Mouse (Mus musculus): Measurements from ENCODE around the gene Phyhipl.

DNA sequence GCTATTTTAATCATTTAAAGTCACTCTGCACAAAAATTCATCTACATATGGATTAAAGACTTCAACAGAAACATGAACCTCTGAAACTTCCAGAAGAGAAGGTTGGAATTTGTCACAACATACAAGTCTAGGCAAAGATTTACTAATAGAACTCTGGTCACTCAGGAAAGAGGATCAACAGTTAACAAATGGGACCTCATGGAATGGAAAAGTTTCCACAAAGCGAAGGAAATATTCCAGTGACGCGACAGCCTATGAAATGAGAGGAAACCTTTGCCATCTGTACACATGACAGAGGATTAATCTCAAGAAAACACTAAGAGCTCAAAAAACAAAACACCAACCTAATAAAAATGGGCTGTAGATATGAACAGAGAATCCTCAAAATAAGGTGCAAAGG is 32.3 kb downstream of the Phyhipl start:
- TF ChIP-seq EP300 (IDR thresholded peaks at IDR 0.05; ENCODE audit: low read length): no peak
- no peak for TF ChIP-seq CTCF (conservative IDR thresholded peaks at IDR 0.05 in 1 of 2, IDR thresholded peaks at IDR 0.05 in 1 of 2; ENCODE audit: low read depth in 2 of 2, low read length in 2 of 2)
- no peak for TF ChIP-seq POLR2A (IDR thresholded peaks at IDR 0.05; ENCODE audit: low read depth, low read length)
- TF ChIP-seq JUND (conservative IDR thresholded peaks at IDR 0.05; ENCODE audit: low read depth, low read length): no peak
- no peak for TF ChIP-seq MEF2A (IDR thresholded peaks at IDR 0.05; ENCODE audit: borderline replicate concordance, low read depth, low read length)
- TF ChIP-seq HCFC1 (IDR thresholded peaks at IDR 0.05; ENCODE audit: low read depth, low read length): no peak
- no peak for TF ChIP-seq KAT2A (IDR thresholded peaks at IDR 0.05; ENCODE audit: insufficient replicate concordance, low read length)
- no peak for TF ChIP-seq ELF1 (IDR thresholded peaks at IDR 0.05; ENCODE audit: low read depth, low read length)
- no peak for TF ChIP-seq RAD21 (IDR thresholded peaks at IDR 0.05; ENCODE audit: low read depth, low read length)
- no peak for TF ChIP-seq SIN3A (IDR thresholded peaks at IDR 0.05; ENCODE audit: low read length)

Measured in CH12.LX (cell line).